Mouse (Mus musculus) liver, adult 2 months (tissue): ENCODE results near the gene Kcnt1. TPM values are rescaled to one million over a fixed set of nuclear protein-coding genes. Genes with fewer than 3 reads are reported as not detected.

Experiments
- DNase-seq: peaks from one replicate; pipeline ENCODE4 v3.0.0-alpha.2; 2011; ENCODE audit warnings: low read depth, low spot score; ENCODE audit errors: extremely low read depth
- H3K27ac ChIP-seq: fragments of 200-500 bp; replicated peaks from 2 replicates; pipeline ENCODE4 v1.5.1; 2012; ENCODE audit warnings: low read depth, mild to moderate bottlenecking, control low read depth, inconsistent platforms, low read length; ENCODE audit not compliant: insufficient read depth
- H3K27me3 ChIP-seq: fragments of 200-500 bp; 2 replicates; pipeline ENCODE4 v1.6.1; 2012; ENCODE audit warnings: mild to moderate bottlenecking, moderate library complexity, low read length, inconsistent platforms; ENCODE audit not compliant: control insufficient read depth, insufficient read depth
- H3K36me3 ChIP-seq: fragments of 200-500 bp; 2 replicates; pipeline ENCODE4 v1.6.1; 2012; ENCODE audit warnings: low read length, inconsistent platforms; ENCODE audit not compliant: control insufficient read depth, insufficient read depth
- H3K4me1 ChIP-seq: fragments of 200-500 bp; 2 replicates; pipeline ENCODE4 v1.6.1; 2011; ENCODE audit warnings: low read length; ENCODE audit not compliant: control insufficient read depth, insufficient read depth
- H3K4me3 ChIP-seq: fragments of 200-500 bp; 2 replicates; pipeline ENCODE4 v1.5.1; 2011; ENCODE audit warnings: low read depth, mild to moderate bottlenecking, control low read depth, low read length, moderate library complexity; ENCODE audit not compliant: insufficient read depth
- H3K79me2 ChIP-seq: fragments of 200-500 bp; 2 replicates; pipeline ENCODE4 v1.6.1; 2012; ENCODE audit warnings: inconsistent platforms, mild to moderate bottlenecking, low read length, moderate library complexity; ENCODE audit not compliant: control insufficient read depth, insufficient read depth
- H3K9ac ChIP-seq: fragments of 200-500 bp; 2 replicates; pipeline ENCODE4 v1.6.1; 2012; ENCODE audit warnings: low read depth, mild to moderate bottlenecking, control low read depth, inconsistent platforms, low read length
- CTCF ChIP-seq: fragments of 200-500 bp; IDR thresholded peaks from 2 replicates; pipeline ENCODE4 v1.5.1; 2011; ENCODE audit warnings: low read depth, low read length, control low read depth
- POLR2A ChIP-seq: fragments of 200-500 bp; IDR thresholded peaks from 2 replicates; pipeline ENCODE4 v1.6.1; 2011; ENCODE audit warnings: low read length, control low read depth; ENCODE audit not compliant: insufficient read depth; ENCODE audit errors: extremely low read depth
- WGBS: fragments of 180-500 bp; shearing (Covaris S2); methylation state at CpG from one replicate; pipeline ENCODE4 v1.1.7; 2018; 5-methylcytosine and 5-hydroxymethylcytosine counted together
- polyA plus RNA-seq: library from polyadenylated mRNA; depleted of rRNA; stranded (reverse); fragments of >200 nt; gene quantifications from 2 replicates; pipeline ENCODE4 v1.2.3, GENCODE M21; 2012
- total RNA-seq: library from RNA; depleted of rRNA; stranded (reverse); fragments of >200 nt; gene quantifications from 2 replicates; pipeline ENCODE4 v1.2.3, GENCODE M21; 2014

Gene Kcnt1
- total and polyA plus RNA-seq, 2 experiments, result under 0.01 to 0.11 TPM

DNA sequence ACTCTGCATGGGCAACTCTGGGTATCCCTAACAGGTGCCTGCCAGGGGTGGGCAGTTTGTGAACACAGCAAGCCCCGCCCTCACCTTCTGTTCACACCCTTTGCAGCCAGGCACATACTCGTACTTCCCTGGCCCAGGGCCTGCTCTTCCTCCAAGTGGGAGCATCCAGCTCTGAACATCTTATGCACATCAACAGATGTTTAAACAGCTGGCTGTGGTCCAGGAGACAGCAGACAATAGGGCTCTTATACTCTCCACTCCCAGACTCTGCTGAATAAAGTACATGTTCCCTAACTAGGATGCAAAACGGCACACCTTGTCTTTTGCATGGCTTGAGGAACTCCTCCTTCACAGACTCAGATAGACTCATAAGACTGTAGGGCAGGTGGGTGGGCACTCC is 56.4 kb downstream of the Kcnt1 start:
- H3K4me1 ChIP-seq, result no peaks in the 10 kb centered on the region
- no peaks in the 10 kb centered on the region for H3K27me3 ChIP-seq
- no peaks in the 10 kb centered on the region for H3K36me3 ChIP-seq
- 80% methylated on average over 3 of the region's 3 CpGs for WGBS
- H3K4me3 ChIP-seq, result no peak overlapping the region
- no peak for DNase-seq
- no peak overlapping the region for H3K9ac ChIP-seq
- H3K27ac ChIP-seq, result no peak overlapping the region
- no peaks in the 10 kb centered on the region for H3K79me2 ChIP-seq
- TF ChIP-seq POLR2A (no peak), CTCF (no peak)

- Histone ChIP-seq H3K27me3 (no peaks in the 10 kb centered on the region), H3K36me3 (peaks cover 2% of the 10 kb centered on the region; the same call in 1 of the 2 replicates), H3K4me3 (no peak overlapping the region), H3K4me1 (no peaks in the 10 kb centered on the region), H3K79me2 (no peaks in the 10 kb centered on the region), H3K27ac (no peak overlapping the region), H3K9ac (no peak overlapping the region)
- TF ChIP-seq POLR2A (no peak), CTCF (no peak)
- WGBS, result 85% methylated on average over 2 of the region's 2 CpGs
- DNase-seq, result no peak
Observed at GRCm38 (mm10) chr2:25923799-25924198, 60.3 kb downstream of the Kcnt1 start.

- H3K27me3 ChIP-seq, result no peaks in the 10 kb centered on the region
- H3K27ac ChIP-seq, result no peak overlapping the region
- TF ChIP-seq CTCF, result no peak
- TF ChIP-seq POLR2A, result no peak
- H3K79me2 ChIP-seq, result no peaks in the 10 kb centered on the region
- no peak overlapping the region for H3K9ac ChIP-seq
- peaks cover 4% of the 10 kb centered on the region; the same call in 1 of the 2 replicates for H3K36me3 ChIP-seq
- H3K4me3 ChIP-seq, result no peak overlapping the region
- DNase-seq, result no peak
- WGBS, result 82% methylated on average over 4 of the region's 4 CpGs
- no peaks in the 10 kb centered on the region for H3K4me1 ChIP-seq
Observed at GRCm38 (mm10) chr2:25924934-25925333, 61.4 kb downstream of the Kcnt1 start.

DNA sequence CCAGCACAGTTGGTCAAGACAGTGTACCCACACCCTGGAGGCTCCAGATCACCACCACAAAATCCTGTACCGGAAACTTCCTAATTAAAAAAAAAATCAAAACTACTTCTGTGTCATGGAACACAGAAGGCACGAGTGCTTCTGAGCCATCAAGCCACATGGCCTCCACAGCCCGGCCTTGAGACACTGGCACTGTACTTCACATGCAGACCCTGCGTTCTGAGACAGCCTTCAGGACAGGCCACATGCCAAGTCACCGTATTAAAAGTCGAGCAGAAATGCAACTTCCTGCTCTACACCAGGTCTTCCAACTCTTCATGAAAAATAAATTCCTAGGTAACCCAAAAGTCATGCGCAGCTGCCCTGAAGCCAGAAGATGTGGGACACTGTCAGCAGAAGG is 64.3 kb downstream of the Kcnt1 start:
- 90% methylated on average over 7 of the region's 7 CpGs for WGBS
- DNase-seq, result no peak

GRCm38 (mm10) chr2:25931249-25931859 is 67.8 kb downstream of the Kcnt1 start:
- peaks cover 25% of the 10 kb centered on the region; the same call in 1 of the 2 replicates for H3K36me3 ChIP-seq

More for the DNA sequence above, 64.3 kb downstream of the Kcnt1 start:
- H3K36me3 ChIP-seq, result peaks cover 12% of the 10 kb centered on the region; the same call in 1 of the 2 replicates
- H3K4me3 ChIP-seq, result no peak overlapping the region
- H3K79me2 ChIP-seq, result no peaks in the 10 kb centered on the region
- H3K9ac ChIP-seq, result no peak overlapping the region
- no peak overlapping the region for H3K27ac ChIP-seq
- TF ChIP-seq POLR2A (no peak), CTCF (no peak)
- no peaks in the 10 kb centered on the region for H3K27me3 ChIP-seq
- H3K4me1 ChIP-seq, result no peaks in the 10 kb centered on the region

GRCm38 (mm10) chr2:25940503-25940902 is 77.0 kb downstream of the Kcnt1 start:
- WGBS, result 84% methylated on average over 6 of the region's 6 CpGs
- DNase-seq, result no peak
- H3K36me3 ChIP-seq, result peaks cover 33% of the 10 kb centered on the region; the same call in 1 of the 2 replicates
- H3K27me3 ChIP-seq, result no peaks in the 10 kb centered on the region
- no peak overlapping the region for H3K27ac ChIP-seq
- H3K4me1 ChIP-seq, result no peaks in the 10 kb centered on the region
- H3K9ac ChIP-seq, result no peak overlapping the region
- H3K79me2 ChIP-seq, result no peaks in the 10 kb centered on the region
- H3K4me3 ChIP-seq, result no peak overlapping the region
- no peak for TF ChIP-seq POLR2A
- TF ChIP-seq CTCF, result no peak

More at GRCm38 (mm10) chr2:25931249-25931859, 67.8 kb downstream of the Kcnt1 start:
- no peaks in the 10 kb centered on the region for H3K4me1 ChIP-seq
- no peak overlapping the region for H3K4me3 ChIP-seq
- TF ChIP-seq CTCF, result peak; percentile 62
- no peak for TF ChIP-seq POLR2A
- H3K27ac ChIP-seq, result no peak overlapping the region
- no peaks in the 10 kb centered on the region for H3K27me3 ChIP-seq
- no peaks in the 10 kb centered on the region for H3K79me2 ChIP-seq
- DNase-seq, result peak; percentile 16
- H3K9ac ChIP-seq, result no peak overlapping the region
- WGBS, result 85% methylated on average over 6 of the region's 6 CpGs
